In the genomic region with DNA sequence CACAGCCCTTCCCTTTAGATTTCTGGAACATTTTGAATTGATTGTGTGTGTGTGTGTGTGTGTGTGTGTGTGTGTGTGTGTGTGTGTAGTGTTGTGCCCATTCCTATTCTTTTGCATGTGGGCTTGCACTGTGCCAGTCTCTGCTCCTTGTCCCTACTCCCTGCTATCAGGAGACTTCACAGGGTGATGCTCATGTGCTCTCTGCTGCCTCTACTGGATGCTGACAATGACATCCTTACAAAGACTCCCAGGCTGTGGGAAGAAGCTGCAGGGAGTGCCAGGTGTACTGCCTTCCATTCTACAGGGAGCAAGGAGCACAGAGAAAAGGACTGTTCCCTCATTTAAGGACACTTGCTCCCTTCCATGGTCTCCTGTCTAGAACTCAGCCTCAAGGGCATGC, we compare ENCODE assay signal across 9 mouse cellular contexts. TPM values are rescaled to one million over a fixed set of nuclear protein-coding genes. Genes with fewer than 3 reads are reported as not detected.
DNase-seq lines count a peak whose midpoint lies in the region; ATAC-seq and TF ChIP-seq lines count a peak whose summit lies in the region.
"Had no signal": no experiment of that assay in that cellular context is flagged by ENCODE, and none has a peak within 500 bp of the region (broad histone marks: within the 10 kb centered on the region; RNA-seq: fewer than 3 reads in every experiment).

No protein-coding gene starts in this region.

- peak; percentile 42 for DNase-seq in heart, postnatal 4 days
- no peak for DNase-seq in heart, postnatal 36 days
- DNase-seq in G1E (ENCODE audit: low spot score), result no peak
- peak; percentile 49 for DNase-seq in cerebellum, adult 9-10 months
- DNase-seq in frontal cortex, adult 2 months (ENCODE audit: extremely low spot score in 1 of 2, low spot score in 1 of 2), result peak; percentile 16 to 68
- peak; percentile 24 to 64 for DNase-seq in left cerebral cortex, postnatal 25 days (ENCODE audit: low spot score in 2 of 2)
- DNase-seq in right cerebral cortex, postnatal 14 days, result peak; percentile 49
- no peak for DNase-seq in heart, postnatal 25 days (ENCODE audit: low spot score)

- no peak overlapping the region for H3K4me3 ChIP-seq in G1E (ENCODE audit: low read depth, low read length)

- no peaks in the 10 kb centered on the region for H3K9me3 ChIP-seq in G1E (replicated peaks)

- peaks cover 8% of the 10 kb centered on the region for H3K27me3 ChIP-seq in G1E (ENCODE audit: insufficient read depth, low read length)

- intact Hi-C loops in heart, postnatal 36 days (cut with DNase I), result no loop called here
- intact Hi-C loops in left cerebral cortex, postnatal 25 days (cut with DNase I), result no loop called here
- intact Hi-C loops in heart, postnatal 25 days (cut with DNase I), result no loop called here

- ATAC-seq in G1E (ENCODE audit: extremely low read depth, insufficient number of reproducible peaks, low FRiP score, poor library complexity, severe bottlenecking), result no peak

- TF ChIP-seq CTCF in G1E (IDR thresholded peaks at IDR 0.05; ENCODE audit: low read depth, low read length), result peak; percentile 17; the same call in 1 of the 2 replicates

- no peaks in the 10 kb centered on the region for H3K4me1 ChIP-seq in G1E (ENCODE audit: insufficient read depth, low read depth, low read length)

- no peaks in the 10 kb centered on the region for H3K36me3 ChIP-seq in G1E (replicated peaks)

RNA-seq across cellular contexts. Expression of a gene that starts 58.4 kb away (rescaled TPM):
- total RNA-seq in heart, postnatal 4 days (2021), result not detected
- not detected for total RNA-seq in heart, postnatal 36 days (2021)
- total RNA-seq in G1E (2014; fragmentation: Nextera tagmentation) (not detected in 2 replicates), G1E (2017) (0.05 and 0.06 TPM in 2 replicates)
- not detected in 2 replicates for polyA plus RNA-seq in G1E (2012)
- 30.1 and 31.8 TPM in 2 replicates for polyA plus RNA-seq in frontal cortex, adult 2 months (2012; rRNA removed)
- total RNA-seq in left cerebral cortex, postnatal 25 days (2021), result 10 to 100 TPM; 26.4 to 27.0 TPM
- not detected for total RNA-seq in heart, postnatal 25 days (2021)
- total RNA-seq: adrenal gland, adult 18-20 months had no signal

Comparison
In these comparisons a context has a peak if more than half of its experiments do, and no peak if none do; other contexts are left out.
1. DNase-seq: peak in heart, postnatal 4 days (single experiment), cerebellum, adult 9-10 months (single experiment), frontal cortex, adult 2 months (2 of 2), left cerebral cortex, postnatal 25 days (2 of 2) and right cerebral cortex, postnatal 14 days (single experiment); none in heart, postnatal 36 days (0 of 2), G1E (single experiment) and heart, postnatal 25 days (single experiment).
2. RNA of a gene that starts 58.4 kb away (total RNA-seq): 26.4 to 27.0 TPM in left cerebral cortex, postnatal 25 days; 0.05 to 0.06 TPM in G1E, not detected in heart, postnatal 4 days, not detected in heart, postnatal 36 days and not detected in heart, postnatal 25 days; every median in the first group is over 10 times any median in the second.